Mouse (Mus musculus): Measurements from ENCODE around the gene Uba6. TPM values are rescaled to one million over a fixed set of nuclear protein-coding genes. Genes with fewer than 3 reads are reported as not detected.

The Uba6 gene
- polyA plus RNA-seq, 1 experiment = 1.9 TPM

- no peak overlapping the region for H3K4me2 ChIP-seq (ENCODE audit: low read depth)
- TF ChIP-seq TCF12 (IDR thresholded peaks at IDR 0.05; ENCODE audit: insufficient read depth, poor library complexity, severe bottlenecking) (no peak), POLR2A (IDR thresholded peaks at IDR 0.05; ENCODE audit: insufficient read length, low read depth) (no peak), MAX (IDR thresholded peaks at IDR 0.05; ENCODE audit: low read depth) (no peak), SRF (IDR thresholded peaks at IDR 0.05; ENCODE audit: control insufficient read depth, insufficient read length, low read depth) (no peak), TCF3 (IDR thresholded peaks at IDR 0.05; ENCODE audit: insufficient read length, low read depth) (no peak), MYOG (IDR thresholded peaks at IDR 0.05; ENCODE audit: control insufficient read depth in 1 of 3, insufficient read depth in 1 of 3, insufficient read length in 2 of 3, low read depth in 2 of 3) (no peak), POLR2AphosphoS2 (IDR thresholded peaks at IDR 0.05; ENCODE audit: insufficient read length, low read depth) (no peak), USF1 (IDR thresholded peaks at IDR 0.05; ENCODE audit: low read depth) (no peak), MYOD1 (IDR thresholded peaks at IDR 0.05; ENCODE audit: control insufficient read depth in 1 of 3, insufficient read length in 2 of 3, low read depth in 2 of 3) (no peak), CEBPB (IDR thresholded peaks at IDR 0.05; ENCODE audit: insufficient read depth, poor library complexity, severe bottlenecking) (no peak), REST (IDR thresholded peaks at IDR 0.05; ENCODE audit: insufficient read depth, insufficient read length) (no peak), E2F4 (IDR thresholded peaks at IDR 0.05; ENCODE audit: insufficient read depth) (no peak)
- no peaks in the 10 kb centered on the region for H3K36me3 ChIP-seq (ENCODE audit: control insufficient read depth, insufficient read depth)
- H3K79me2 ChIP-seq (ENCODE audit: control insufficient read depth, insufficient read depth) = no peaks in the 10 kb centered on the region
- H3K27me3 ChIP-seq (ENCODE audit: control insufficient read depth, insufficient read depth, insufficient read length) = no peaks in the 10 kb centered on the region
- H3K4me3 ChIP-seq = no peak overlapping the region
- no peak overlapping the region for H3ac ChIP-seq (ENCODE audit: control insufficient read depth, insufficient read length)
Observed at GRCm38 (mm10) chr5:86078720-86079334, 93.8 kb downstream of the Uba6 start.

- Histone ChIP-seq H3K36me3 (ENCODE audit: control insufficient read depth, insufficient read depth) (no peaks in the 10 kb centered on the region), H3K4me2 (ENCODE audit: low read depth) (no peak overlapping the region), H3K27me3 (ENCODE audit: control insufficient read depth, insufficient read depth, insufficient read length) (no peaks in the 10 kb centered on the region), H3ac (ENCODE audit: control insufficient read depth, insufficient read length) (no peak overlapping the region), H3K4me3 (no peak overlapping the region), H3K79me2 (ENCODE audit: control insufficient read depth, insufficient read depth) (no peaks in the 10 kb centered on the region)
- TF ChIP-seq MYOD1 (IDR thresholded peaks at IDR 0.05; ENCODE audit: control insufficient read depth in 1 of 3, insufficient read length in 2 of 3, low read depth in 2 of 3) (no peak), MYOG (IDR thresholded peaks at IDR 0.05; ENCODE audit: control insufficient read depth in 1 of 3, insufficient read depth in 1 of 3, insufficient read length in 2 of 3, low read depth in 2 of 3) (no peak), MAX (IDR thresholded peaks at IDR 0.05; ENCODE audit: low read depth) (no peak), E2F4 (IDR thresholded peaks at IDR 0.05; ENCODE audit: insufficient read depth) (no peak), REST (IDR thresholded peaks at IDR 0.05; ENCODE audit: insufficient read depth, insufficient read length) (no peak), USF1 (IDR thresholded peaks at IDR 0.05; ENCODE audit: low read depth) (no peak)
Observed at GRCm38 (mm10) chr5:86072756-86073386, 99.7 kb downstream of the Uba6 start.

GRCm38 (mm10) chr5:86071538-86071937 lies 101.1 kb downstream of the Uba6 start, which contains the start of gene Stap1:
Gene Stap1, plus strand, starts transcription at chr5:86071746.
- Histone ChIP-seq H3K79me2 (ENCODE audit: control insufficient read depth, insufficient read depth) (no peaks in the 10 kb centered on the region), H3K4me2 (ENCODE audit: low read depth) (no peak within 1 kb of the TSS), H3ac (ENCODE audit: control insufficient read depth, insufficient read length) (no peak within 1 kb of the TSS), H3K4me3 (no peak within 1 kb of the TSS), H3K36me3 (ENCODE audit: control insufficient read depth, insufficient read depth) (no peaks in the 10 kb centered on the region), H3K27me3 (ENCODE audit: control insufficient read depth, insufficient read depth, insufficient read length) (no peaks in the 10 kb centered on the region)
- TF ChIP-seq SRF (IDR thresholded peaks at IDR 0.05; ENCODE audit: control insufficient read depth, insufficient read length, low read depth) = no peak
- no peak for TF ChIP-seq REST (IDR thresholded peaks at IDR 0.05; ENCODE audit: insufficient read depth, insufficient read length)

- H3K4me3 ChIP-seq = no peak overlapping the region
- H3K4me2 ChIP-seq (ENCODE audit: low read depth) = no peak overlapping the region
- TF ChIP-seq MAX (IDR thresholded peaks at IDR 0.05; ENCODE audit: low read depth) (no peak), SRF (IDR thresholded peaks at IDR 0.05; ENCODE audit: control insufficient read depth, insufficient read length, low read depth) (no peak), REST (IDR thresholded peaks at IDR 0.05; ENCODE audit: insufficient read depth, insufficient read length) (no peak)
- H3K36me3 ChIP-seq (ENCODE audit: control insufficient read depth, insufficient read depth) = no peaks in the 10 kb centered on the region
- H3K79me2 ChIP-seq (ENCODE audit: control insufficient read depth, insufficient read depth) = peaks cover 8% of the 10 kb centered on the region
- no peaks in the 10 kb centered on the region for H3K27me3 ChIP-seq (ENCODE audit: control insufficient read depth, insufficient read depth, insufficient read length)
- no peak overlapping the region for H3ac ChIP-seq (ENCODE audit: control insufficient read depth, insufficient read length)
Observed at GRCm38 (mm10) chr5:86069121-86069520, 103.5 kb downstream of the Uba6 start.

- H3K79me2 ChIP-seq (ENCODE audit: control insufficient read depth, insufficient read depth) = peaks cover 14% of the 10 kb centered on the region
- no peak for TF ChIP-seq MAX (IDR thresholded peaks at IDR 0.05; ENCODE audit: low read depth)
- TF ChIP-seq SRF (IDR thresholded peaks at IDR 0.05; ENCODE audit: control insufficient read depth, insufficient read length, low read depth) = no peak
- TF ChIP-seq POLR2AphosphoS2 (IDR thresholded peaks at IDR 0.05; ENCODE audit: insufficient read length, low read depth) = no peak
- no peak for TF ChIP-seq REST (IDR thresholded peaks at IDR 0.05; ENCODE audit: insufficient read depth, insufficient read length)
- TF ChIP-seq E2F4 (IDR thresholded peaks at IDR 0.05; ENCODE audit: insufficient read depth) = no peak
- no peak for TF ChIP-seq CEBPB (IDR thresholded peaks at IDR 0.05; ENCODE audit: insufficient read depth, poor library complexity, severe bottlenecking)
- TF ChIP-seq POLR2A (IDR thresholded peaks at IDR 0.05; ENCODE audit: insufficient read length, low read depth) = no peak
- no peak for TF ChIP-seq MYOD1 (IDR thresholded peaks at IDR 0.05; ENCODE audit: control insufficient read depth in 1 of 3, insufficient read length in 2 of 3, low read depth in 2 of 3)
- TF ChIP-seq MYOG (IDR thresholded peaks at IDR 0.05; ENCODE audit: control insufficient read depth in 1 of 3, insufficient read depth in 1 of 3, insufficient read length in 2 of 3, low read depth in 2 of 3) = no peak
- no peak for TF ChIP-seq USF1 (IDR thresholded peaks at IDR 0.05; ENCODE audit: low read depth)
- no peak for TF ChIP-seq TCF3 (IDR thresholded peaks at IDR 0.05; ENCODE audit: insufficient read length, low read depth)
- TF ChIP-seq TCF12 (IDR thresholded peaks at IDR 0.05; ENCODE audit: insufficient read depth, poor library complexity, severe bottlenecking) = no peak
- H3K4me3 ChIP-seq = no peak overlapping the region
Observed at GRCm38 (mm10) chr5:86068451-86068850, 104.2 kb downstream of the Uba6 start.

More at GRCm38 (mm10) chr5:86068451-86068850, 104.2 kb downstream of the Uba6 start:
- Histone ChIP-seq H3K27me3 (ENCODE audit: control insufficient read depth, insufficient read depth, insufficient read length) (no peaks in the 10 kb centered on the region), H3ac (ENCODE audit: control insufficient read depth, insufficient read length) (no peak overlapping the region), H3K36me3 (ENCODE audit: control insufficient read depth, insufficient read depth) (no peaks in the 10 kb centered on the region), H3K4me2 (ENCODE audit: low read depth) (no peak overlapping the region)

All from myocyte (in vitro differentiated cells).